Mouse (Mus musculus) kidney, adult 2 months (tissue): Measurements from ENCODE around the gene St13.

ENCODE experiments used
- CTCF ChIP-seq: fragments of 200-500 bp; conservative IDR thresholded peaks from 2 replicates; pipeline ENCODE4 v1.5.1; 2011; ENCODE audit warnings: low read depth, mild to moderate bottlenecking, control low read depth, low read length, moderate library complexity, mixed read lengths; ENCODE audit not compliant: insufficient read depth, insufficient read length
- POLR2A ChIP-seq: fragments of 200-500 bp; IDR thresholded peaks from one replicate; pipeline ENCODE4 v1.6.1; 2011; ENCODE audit warnings: low read depth, low read length, control low read depth

GRCm38 (mm10) chr15:81427947-81428346 lies 28.1 kb upstream of the St13 start:
- TF ChIP-seq CTCF (no peak), POLR2A (no peak)
